Mouse (Mus musculus) limb, embryonic 15.5 days (tissue): ENCODE results near the gene Atn1. TPM values are rescaled to one million over a fixed set of nuclear protein-coding genes. Genes with fewer than 3 reads are reported as not detected.
"Not testable (repeated sequence)": the region's sequence is repeated elsewhere in the genome, so short reads cannot be mapped to it uniquely, and the experiment has no call there.

Source experiments
- ATAC-seq: fragments of 200-750 bp; cut with Nextera tagmentation; 2 replicates; pipeline ENCODE4 v1.8.0; 2017; ENCODE audit warnings: low read depth, moderate TSS enrichment; ENCODE audit not compliant: insufficient number of reproducible peaks, low FRiP score, low TSS enrichment
- H3K27ac ChIP-seq: fragments of 300-500 bp; sonication (generic); 2 replicates; pipeline ENCODE4 v1.5.1; 2015; ENCODE audit warnings: moderate library complexity, mild to moderate bottlenecking, inconsistent platforms
- H3K27me3 ChIP-seq: fragments of 300-500 bp; sonication (generic); 2 replicates; pipeline ENCODE4 v1.6.1; 2015; ENCODE audit warnings: inconsistent platforms
- H3K36me3 ChIP-seq: fragments of 300-500 bp; sonication (generic); 2 replicates; pipeline ENCODE4 v1.6.1; 2015; ENCODE audit warnings: inconsistent platforms
- H3K4me1 ChIP-seq: fragments of 300-500 bp; sonication (generic); 2 replicates; pipeline ENCODE4 v1.6.1; 2015; ENCODE audit warnings: inconsistent platforms
- H3K4me2 ChIP-seq: fragments of 300-500 bp; sonication (generic); 2 replicates; pipeline ENCODE4 v1.6.1; 2015; ENCODE audit warnings: mild to moderate bottlenecking, inconsistent platforms
- H3K4me3 ChIP-seq: fragments of 300-500 bp; sonication (generic); 2 replicates; pipeline ENCODE4 v1.5.1; 2015; ENCODE audit warnings: mild to moderate bottlenecking, inconsistent platforms
- H3K9ac ChIP-seq: fragments of 300-500 bp; sonication (generic); 2 replicates; pipeline ENCODE4 v1.6.1; 2015; ENCODE audit warnings: inconsistent platforms
- H3K9me3 ChIP-seq: fragments of 300-500 bp; sonication (generic); 2 replicates; pipeline ENCODE4 v1.6.1; 2016; ENCODE audit warnings: inconsistent platforms
- WGBS: fragments of 180-500 bp; shearing (Covaris S2); methylation state at CpG from one replicate; pipeline ENCODE4 v1.1.7; 2015; 5-methylcytosine and 5-hydroxymethylcytosine counted together
- polyA plus RNA-seq: library from polyadenylated mRNA; unstranded; fragments of >200 nt; fragmentation: Nextera tagmentation; extraction: Ambion mirVana; gene quantifications from 2 replicates; pipeline ENCODE4 v1.2.1, GENCODE M21; 2015

Gene Atn1
- polyA plus RNA-seq, result 15.1 and 15.7 TPM in 2 replicates

DNA sequence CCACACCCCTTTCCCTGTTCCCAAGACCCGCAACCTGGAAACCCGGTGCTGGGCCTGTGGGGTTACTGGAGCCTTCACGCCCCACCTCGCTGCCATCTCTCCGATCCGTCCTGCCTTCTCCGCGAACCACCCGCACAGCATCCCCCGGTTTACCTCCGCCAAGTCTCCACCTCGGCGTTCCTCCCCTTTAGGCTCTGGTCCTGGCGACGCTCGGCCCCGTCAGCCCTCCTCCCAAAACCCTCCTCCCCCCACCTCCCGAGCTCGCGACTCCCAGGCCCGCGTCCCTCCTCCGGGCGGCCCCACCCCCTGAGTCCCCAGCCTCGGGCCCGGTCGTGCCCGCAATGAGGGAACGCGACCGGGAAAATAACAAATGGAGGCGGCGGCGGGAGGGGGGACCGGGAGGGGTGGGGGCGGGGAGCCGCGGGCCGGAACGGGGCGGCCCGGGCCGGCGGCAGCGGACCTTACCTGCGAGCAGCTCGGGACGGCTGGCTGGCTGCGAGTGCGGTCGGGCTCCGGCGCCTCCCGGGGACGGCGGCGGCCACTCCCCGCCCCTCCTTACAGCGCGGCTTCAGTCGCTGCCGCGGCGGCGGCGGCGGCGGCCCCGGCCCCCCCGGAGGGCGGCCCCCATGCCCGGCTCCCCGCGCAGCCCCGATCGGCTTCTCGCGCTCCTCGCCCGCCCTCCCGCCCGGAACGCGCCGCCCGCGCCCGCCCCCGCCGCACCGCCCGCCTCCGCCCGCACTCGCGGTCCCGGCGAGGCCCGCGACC, at the start of gene Atn1, which contains the start of gene Gm45234:
Gene Atn1 (minus strand): TSS at position 694 of the 765 bp plus-strand sequence.
Gene Gm45234 (minus strand): TSS at position 191 of the 765 bp plus-strand sequence.
- Histone ChIP-seq H3K9ac (peak within 1 kb of the TSS; percentile 98), H3K36me3 (peaks cover 7% of the 10 kb centered on the region), H3K27ac (peak within 1 kb of the TSS; percentile 99), H3K9me3 (no peaks in the 10 kb centered on the region), H3K4me3 (peak within 1 kb of the TSS; percentile 78), H3K4me2 (peak within 1 kb of the TSS; percentile 62), H3K4me1 (peaks cover 48% of the 10 kb centered on the region), H3K27me3 (no peaks in the 10 kb centered on the region)
- whole genome bisulfite sequencing, result under 1% methylated on average over 54 of the region's 100 CpGs
- ATAC-seq, result peak; percentile 59

DNA sequence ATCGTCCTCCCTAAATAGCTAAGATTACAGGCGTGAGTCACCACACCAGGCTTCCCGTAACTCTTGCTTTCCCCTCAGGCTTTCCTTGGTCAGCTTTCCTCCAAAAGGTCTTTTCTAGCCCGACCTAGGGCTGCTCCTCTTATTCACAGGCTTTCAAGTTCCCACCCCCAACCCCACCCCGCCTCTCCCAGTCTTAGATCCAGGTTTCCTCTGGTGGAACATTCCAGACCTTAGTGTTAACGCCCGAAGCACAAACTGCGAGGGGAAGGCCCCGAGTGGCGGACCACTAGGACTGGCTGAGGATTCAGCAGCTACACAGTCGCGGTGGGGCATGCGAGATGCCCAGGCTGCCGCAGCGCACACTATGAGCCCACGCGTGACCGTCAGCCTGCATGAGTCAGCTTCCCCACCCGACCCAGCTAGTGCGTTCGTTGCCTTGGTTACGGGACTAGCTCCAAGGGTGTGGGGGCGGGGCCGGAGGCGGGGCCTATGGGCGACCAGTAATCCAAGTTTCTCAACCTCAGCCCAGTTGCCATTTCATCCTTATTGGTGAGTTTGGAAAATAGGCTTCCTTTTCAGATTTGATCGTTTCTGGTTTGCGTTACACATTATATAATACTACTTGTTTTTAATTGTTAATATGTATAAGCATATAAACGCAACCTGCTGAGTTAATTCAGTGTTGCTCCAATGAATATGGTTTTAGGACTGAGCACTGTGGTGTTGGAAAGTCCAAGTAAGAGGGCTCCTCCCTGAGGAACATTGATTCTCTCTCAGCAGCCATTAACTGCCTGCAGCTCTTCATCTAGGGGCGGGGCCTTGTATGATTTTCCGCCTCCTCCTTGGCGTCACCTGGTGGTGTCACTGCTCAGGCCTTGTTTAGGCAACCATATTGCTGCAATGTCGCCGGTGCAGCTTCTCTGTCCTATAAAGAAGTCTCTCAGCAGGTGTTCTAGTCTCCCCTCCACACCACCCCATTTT, 49.3 kb upstream of the Atn1 start:
- ATAC-seq, result peak; percentile 81
- WGBS, result 2% methylated on average over 34 of the region's 34 CpGs

DNA sequence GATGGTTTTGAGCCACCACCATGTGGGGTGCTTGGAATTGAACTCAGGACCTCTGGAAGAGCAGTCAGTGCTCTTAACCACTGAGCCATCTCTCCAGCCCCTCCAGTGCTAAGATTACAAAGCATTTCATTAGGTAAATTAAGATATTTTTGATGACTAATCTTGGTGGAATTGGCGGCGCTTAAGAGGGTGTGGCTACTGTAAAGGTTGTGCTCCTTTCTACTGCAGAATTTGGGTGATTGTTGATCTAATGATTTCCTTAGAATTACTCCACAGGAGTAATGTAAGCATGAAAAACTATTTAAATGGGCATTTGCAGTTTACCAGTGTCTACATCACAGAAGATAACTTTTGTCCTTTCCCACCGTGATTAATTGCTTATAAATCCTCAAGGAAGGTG, 48.0 kb upstream of the Atn1 start:
- WGBS, result 77% methylated on average over 3 of the region's 3 CpGs
- no peaks in the 10 kb centered on the region for H3K27me3 ChIP-seq
- no peak overlapping the region for H3K4me3 ChIP-seq
- H3K4me1 ChIP-seq, result peaks cover 27% of the 10 kb centered on the region
- no peaks in the 10 kb centered on the region for H3K9me3 ChIP-seq
- H3K36me3 ChIP-seq, result no peaks in the 10 kb centered on the region
- H3K9ac ChIP-seq, result no peak overlapping the region
- ATAC-seq, result no peak
- no peak overlapping the region for H3K27ac ChIP-seq
- H3K4me2 ChIP-seq, result no peak overlapping the region

More for the DNA sequence above, 49.3 kb upstream of the Atn1 start:
- H3K36me3 ChIP-seq, result peaks cover 7% of the 10 kb centered on the region
- H3K4me3 ChIP-seq, result peak overlapping the region; percentile 51
- H3K4me1 ChIP-seq, result peaks cover 37% of the 10 kb centered on the region
- no peaks in the 10 kb centered on the region for H3K27me3 ChIP-seq
- 0 out of 2 replicates have a peak overlapping the region, but pooled peaks have one; percentile 35 for H3K9ac ChIP-seq
- H3K9me3 ChIP-seq, result no peaks in the 10 kb centered on the region
- peak overlapping the region; percentile 70 for H3K4me2 ChIP-seq
- peak overlapping the region; percentile 94 for H3K27ac ChIP-seq

DNA sequence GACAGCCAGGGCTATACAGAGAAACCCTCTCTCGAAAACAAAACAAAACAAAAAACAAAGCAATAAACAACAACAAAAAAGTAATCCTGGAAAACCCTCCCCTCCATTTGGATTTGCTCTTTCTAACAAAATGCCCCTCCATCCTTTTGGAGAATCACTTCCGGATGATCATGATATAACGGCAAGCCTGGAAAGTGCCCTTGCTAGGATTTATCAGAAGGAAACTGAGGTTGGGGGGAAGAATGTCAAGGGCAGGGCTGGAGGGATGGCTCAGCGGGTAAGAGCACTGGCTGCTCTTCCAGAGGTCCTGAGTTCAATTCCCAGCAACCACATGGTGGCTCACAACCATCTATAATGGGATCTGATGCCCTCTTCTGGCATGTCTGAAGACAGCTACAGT, 47.4 kb upstream of the Atn1 start:
- WGBS, result 93% methylated on average over 4 of the region's 4 CpGs
- not testable (repeated sequence) for H3K4me3 ChIP-seq, H3K27ac ChIP-seq, H3K27me3 ChIP-seq, H3K9me3 ChIP-seq, H3K9ac ChIP-seq, H3K4me2 ChIP-seq, ATAC-seq, H3K36me3 ChIP-seq
- peaks cover 21% of the 10 kb centered on the region for H3K4me1 ChIP-seq

DNA sequence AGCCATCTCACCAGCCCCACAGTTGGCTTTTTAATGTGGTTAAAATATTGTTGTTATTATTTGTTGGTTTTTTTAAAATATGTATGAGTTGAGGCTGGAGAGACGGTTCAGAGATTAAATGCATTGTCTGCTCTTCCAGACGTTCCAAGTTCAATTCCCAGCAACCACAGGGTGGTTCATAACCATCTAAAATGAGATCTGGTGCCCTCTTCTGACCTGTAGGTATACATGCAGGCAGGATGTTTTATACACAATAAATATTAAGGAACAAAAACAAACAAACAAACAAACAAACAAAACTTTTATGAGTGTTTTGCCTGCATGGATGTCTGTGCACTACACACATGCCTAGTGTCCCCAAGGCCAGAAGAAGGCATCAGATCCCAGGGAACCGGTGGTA, 46.7 kb upstream of the Atn1 start:
- Histone ChIP-seq H3K27me3 (no peaks in the 10 kb centered on the region), H3K36me3 (no peaks in the 10 kb centered on the region), H3K27ac (no peak overlapping the region), H3K4me3 (no peak overlapping the region), H3K9me3 (no peaks in the 10 kb centered on the region), H3K9ac (no peak overlapping the region), H3K4me2 (no peak overlapping the region), H3K4me1 (peaks cover 18% of the 10 kb centered on the region)
- 75% methylated on average over 3 of the region's 3 CpGs for WGBS
- no peak for ATAC-seq

DNA sequence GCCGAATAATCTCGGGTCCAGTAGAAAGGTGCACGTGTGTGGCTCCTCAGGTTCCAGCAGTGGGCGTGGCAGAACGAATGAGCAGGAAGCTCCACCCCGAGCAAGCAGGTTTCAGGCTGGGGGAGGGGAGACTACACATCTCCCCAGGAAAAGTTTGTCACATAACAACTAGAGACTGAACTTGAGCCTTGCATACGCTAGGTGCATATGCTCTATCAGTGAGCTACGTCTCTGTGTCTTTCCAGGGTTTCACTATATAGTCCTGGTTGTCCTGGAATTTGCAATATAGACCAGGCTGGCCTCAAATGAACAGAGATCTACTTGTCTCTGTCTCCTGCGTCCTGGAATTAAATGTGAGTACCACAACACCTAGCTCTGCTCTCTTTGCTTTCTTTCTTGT, 46.1 kb upstream of the Atn1 start:
- not testable (repeated sequence) for H3K27ac ChIP-seq, H3K9ac ChIP-seq, H3K27me3 ChIP-seq, H3K36me3 ChIP-seq, H3K9me3 ChIP-seq, ATAC-seq, H3K4me3 ChIP-seq, H3K4me2 ChIP-seq
- 18% methylated on average over 6 of the region's 9 CpGs for WGBS
- peaks cover 17% of the 10 kb centered on the region for H3K4me1 ChIP-seq

DNA sequence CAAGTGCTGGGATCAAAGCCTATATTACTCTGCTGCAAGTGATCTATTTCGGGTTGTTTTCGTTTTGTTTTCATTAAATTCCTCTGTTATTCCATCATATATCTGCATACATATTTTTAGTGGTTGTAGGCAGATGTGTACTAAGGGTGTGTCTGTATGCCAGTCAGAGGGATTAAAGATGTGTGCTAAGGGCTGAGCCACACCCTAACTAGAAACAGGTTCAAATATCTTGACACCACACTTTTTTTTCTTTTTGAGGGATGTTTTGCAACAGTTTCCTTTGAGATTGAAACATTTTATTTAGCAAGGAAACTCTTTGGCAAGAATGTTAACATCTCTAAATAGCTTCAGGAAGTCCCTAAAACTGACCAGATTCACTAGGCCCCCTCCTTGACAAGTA, 39.9 kb upstream of the Atn1 start:
- H3K36me3 ChIP-seq, result no peaks in the 10 kb centered on the region
- no peak overlapping the region for H3K27ac ChIP-seq
- no peaks in the 10 kb centered on the region for H3K9me3 ChIP-seq
- H3K4me1 ChIP-seq, result no peaks in the 10 kb centered on the region
- no peak overlapping the region for H3K9ac ChIP-seq
- WGBS, result 71% methylated on average over 2 of the region's 2 CpGs
- H3K4me3 ChIP-seq, result no peak overlapping the region
- ATAC-seq, result no peak
- H3K4me2 ChIP-seq, result no peak overlapping the region
- H3K27me3 ChIP-seq, result no peaks in the 10 kb centered on the region

DNA sequence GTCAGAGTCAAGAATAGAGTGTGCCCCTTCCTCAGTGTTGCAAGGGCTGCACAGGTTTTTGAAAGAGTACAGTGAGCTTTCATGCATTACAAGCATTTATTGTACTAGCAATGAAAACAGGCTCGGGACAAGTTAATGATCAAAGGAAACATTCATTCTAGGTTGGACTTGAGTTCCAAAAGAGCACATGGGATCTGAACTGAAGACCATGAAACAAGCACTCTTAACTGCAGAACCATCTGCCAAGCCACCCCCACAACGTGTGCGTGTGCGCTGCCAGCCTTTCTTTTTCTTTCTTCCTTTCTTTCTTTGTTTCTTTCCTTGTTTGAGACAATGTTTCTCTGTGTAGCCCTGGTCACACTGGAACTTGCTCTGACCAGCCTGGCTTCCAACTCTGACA, 39.5 kb upstream of the Atn1 start:
- Histone ChIP-seq H3K36me3 (no peaks in the 10 kb centered on the region), H3K4me1 (no peaks in the 10 kb centered on the region), H3K27ac (no peak overlapping the region), H3K4me3 (no peak overlapping the region), H3K4me2 (no peak overlapping the region), H3K9ac (no peak overlapping the region), H3K9me3 (no peaks in the 10 kb centered on the region), H3K27me3 (no peaks in the 10 kb centered on the region)
- WGBS, result 67% methylated on average over 4 of the region's 4 CpGs
- ATAC-seq, result no peak

DNA sequence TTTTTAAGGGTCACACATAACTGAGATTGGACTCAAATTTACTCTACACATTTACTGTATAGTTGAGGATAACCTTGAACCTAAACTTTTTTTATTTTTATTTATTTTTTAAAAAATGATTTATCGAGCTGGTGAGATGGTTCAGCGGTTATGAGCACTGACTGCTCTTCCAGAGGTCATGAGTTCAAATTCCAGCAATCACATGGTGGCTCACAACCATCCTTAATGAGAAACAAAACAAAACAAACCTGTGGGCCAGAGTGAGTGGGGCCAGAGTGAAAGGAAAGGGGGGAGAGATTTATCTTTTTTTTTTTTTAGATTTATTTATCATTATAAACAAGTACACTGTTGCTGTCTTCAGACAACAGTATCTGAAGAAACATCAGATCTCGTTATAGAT, 35.6 kb upstream of the Atn1 start:
- no peaks in the 10 kb centered on the region for H3K36me3 ChIP-seq
- 90% methylated on average over 3 of the region's 3 CpGs for WGBS
- H3K4me1 ChIP-seq, result no peaks in the 10 kb centered on the region
- H3K27ac ChIP-seq, result no peak overlapping the region
- H3K9ac ChIP-seq, result no peak overlapping the region
- ATAC-seq, result no peak
- no peak overlapping the region for H3K4me3 ChIP-seq
- H3K4me2 ChIP-seq, result no peak overlapping the region
- no peaks in the 10 kb centered on the region for H3K9me3 ChIP-seq
- no peaks in the 10 kb centered on the region for H3K27me3 ChIP-seq

DNA sequence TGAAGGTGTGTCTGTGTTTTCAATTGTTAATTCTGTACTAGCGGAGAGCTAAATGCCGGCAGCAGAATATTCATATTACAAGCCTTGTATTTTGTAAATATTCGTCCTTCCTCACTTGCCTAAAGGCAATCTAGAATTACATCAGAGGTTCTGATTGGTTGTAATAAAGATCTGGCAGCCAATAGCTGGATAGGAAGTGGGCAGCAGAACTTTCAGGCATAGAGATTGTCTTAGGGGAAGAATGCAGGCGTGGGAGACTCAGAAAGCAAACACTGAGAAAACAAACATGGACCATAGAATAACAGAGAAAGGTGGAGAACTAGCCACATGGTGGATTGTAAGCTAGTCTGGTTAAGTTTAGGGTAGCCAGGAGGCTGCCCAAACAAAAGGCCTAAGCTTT, 33.8 kb upstream of the Atn1 start:
- ATAC-seq, result no peak
- no peaks in the 10 kb centered on the region for H3K27me3 ChIP-seq
- no peak overlapping the region for H3K9ac ChIP-seq
- no peak overlapping the region for H3K4me2 ChIP-seq
- no peaks in the 10 kb centered on the region for H3K36me3 ChIP-seq
- 51% methylated on average over 4 of the region's 4 CpGs for WGBS
- H3K4me1 ChIP-seq, result no peaks in the 10 kb centered on the region
- H3K4me3 ChIP-seq, result no peak overlapping the region
- H3K27ac ChIP-seq, result no peak overlapping the region
- no peaks in the 10 kb centered on the region for H3K9me3 ChIP-seq

DNA sequence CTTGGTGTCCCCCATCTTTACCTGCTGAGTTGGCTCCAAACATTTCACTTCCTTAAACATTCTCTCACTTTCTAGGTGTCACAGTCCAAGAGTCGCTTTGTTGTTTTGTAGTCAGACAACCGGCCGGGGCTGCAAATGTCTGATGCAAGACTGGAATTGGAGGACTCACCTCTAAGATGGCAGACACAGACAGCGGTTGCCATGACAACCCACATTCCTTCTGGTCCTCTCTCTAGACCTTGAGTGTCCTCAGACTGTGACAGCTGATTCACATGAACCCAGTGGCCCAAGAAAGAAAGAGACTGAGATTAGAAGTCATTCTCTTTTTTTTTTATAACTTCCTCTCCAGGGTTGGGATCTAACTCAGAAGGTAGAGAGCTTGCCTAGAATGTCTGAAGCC, 33.2 kb upstream of the Atn1 start:
- H3K4me3 ChIP-seq, result no peak overlapping the region

DNA sequence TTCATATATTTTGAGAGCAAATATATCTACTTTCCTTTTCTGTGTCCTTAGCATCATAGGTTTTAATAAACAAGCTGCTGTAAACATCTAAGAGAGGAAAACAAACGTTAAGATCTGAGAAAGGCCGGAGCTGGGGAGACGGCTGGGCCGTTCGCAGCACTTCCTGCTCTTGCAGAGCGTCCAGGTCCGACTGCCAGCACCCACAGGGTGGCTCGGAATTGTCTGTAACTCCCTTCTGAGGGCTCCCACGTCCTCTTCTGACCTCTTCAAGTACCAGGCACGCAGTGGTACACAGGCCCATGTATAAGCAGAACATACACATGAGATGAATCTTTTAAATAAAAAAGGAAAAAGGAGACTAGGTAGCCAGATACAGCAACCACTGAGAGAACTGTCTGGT, 31.4 kb upstream of the Atn1 start:
- H3K4me3 ChIP-seq, result no peak overlapping the region
- 0 out of 2 replicates have a peak, but pooled peaks cover under 1% of the 10 kb centered on the region for H3K4me1 ChIP-seq
- H3K9me3 ChIP-seq, result no peaks in the 10 kb centered on the region
- H3K9ac ChIP-seq, result no peak overlapping the region
- no peak for ATAC-seq
- no peaks in the 10 kb centered on the region for H3K36me3 ChIP-seq
- H3K27me3 ChIP-seq, result no peaks in the 10 kb centered on the region
- no peak overlapping the region for H3K27ac ChIP-seq
- WGBS, result 76% methylated on average over 10 of the region's 10 CpGs
- no peak overlapping the region for H3K4me2 ChIP-seq

More for the DNA sequence above, 33.2 kb upstream of the Atn1 start:
- Histone ChIP-seq H3K4me1 (no peaks in the 10 kb centered on the region), H3K9ac (no peak overlapping the region), H3K27me3 (no peaks in the 10 kb centered on the region), H3K27ac (no peak overlapping the region), H3K4me2 (no peak overlapping the region), H3K36me3 (no peaks in the 10 kb centered on the region), H3K9me3 (no peaks in the 10 kb centered on the region)
- WGBS, result 90% methylated on average over 4 of the region's 4 CpGs
- no peak for ATAC-seq
